Mouse (Mus musculus) cerebellum, adult 18-20 months (tissue): ENCODE results near the gene Ppm1e.
"Not testable (repeated sequence)": the region's sequence is repeated elsewhere in the genome, so short reads cannot be mapped to it uniquely, and the experiment has no call there.

Experiments used
- DNase-seq, 2 experiments: peaks; one replicate each; pipeline ENCODE4 v3.0.0; 2021

The Ppm1e gene

DNA sequence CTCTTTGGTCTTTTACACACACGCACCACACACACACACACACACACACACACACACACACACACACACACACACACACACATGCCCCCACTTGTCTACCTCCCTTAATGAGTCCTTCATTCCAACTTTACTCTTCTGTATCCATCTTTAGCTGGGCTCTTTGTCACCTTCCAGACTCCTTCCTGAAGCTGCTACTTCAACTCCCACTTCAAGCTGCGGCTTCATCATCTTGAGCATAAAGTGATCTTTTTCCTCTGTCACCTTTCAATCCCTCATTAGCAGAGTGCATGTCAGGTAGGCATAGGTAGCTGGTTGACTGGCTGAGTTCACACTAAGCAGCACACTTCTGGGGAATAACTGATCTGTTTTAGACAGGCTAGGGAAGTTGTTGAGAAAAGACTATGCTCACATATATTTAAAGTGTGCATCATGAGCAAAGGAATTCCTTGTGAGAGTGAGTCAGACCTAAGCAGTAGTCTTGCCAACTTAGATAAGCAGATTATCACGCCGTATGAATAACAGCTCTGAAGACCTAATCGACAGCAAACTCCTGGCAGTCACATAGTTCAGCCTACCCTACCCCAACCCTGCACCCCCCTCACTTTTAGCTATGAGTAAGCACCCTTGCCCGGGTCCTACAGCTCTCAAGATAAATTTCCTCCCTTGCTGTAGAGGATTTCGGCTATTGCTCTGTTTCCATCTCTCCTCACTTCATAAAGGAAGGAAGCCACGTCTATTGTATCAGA, 49.3 kb downstream of the Ppm1e start:
- no peak for DNase-seq

DNA sequence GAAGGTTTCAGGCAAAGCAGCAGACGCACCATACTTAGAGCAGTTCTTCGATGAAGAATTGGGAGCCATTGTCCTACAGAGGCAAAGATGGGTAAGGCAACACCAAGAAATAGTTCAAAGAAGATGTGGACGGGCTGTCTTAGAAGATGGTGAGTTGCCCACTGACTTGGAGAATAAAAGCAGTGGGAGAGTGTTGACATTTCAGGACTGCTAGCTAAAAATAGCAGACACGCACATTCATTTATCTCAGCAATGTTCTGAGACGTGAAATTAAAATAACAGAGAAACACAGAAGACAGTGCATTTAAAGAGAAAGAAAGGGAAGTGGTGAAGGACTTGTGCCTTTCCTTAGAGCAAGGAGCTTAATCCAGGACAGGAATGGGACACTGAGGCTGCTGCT, 59.8 kb downstream of the Ppm1e start:
- no peak for DNase-seq

DNA sequence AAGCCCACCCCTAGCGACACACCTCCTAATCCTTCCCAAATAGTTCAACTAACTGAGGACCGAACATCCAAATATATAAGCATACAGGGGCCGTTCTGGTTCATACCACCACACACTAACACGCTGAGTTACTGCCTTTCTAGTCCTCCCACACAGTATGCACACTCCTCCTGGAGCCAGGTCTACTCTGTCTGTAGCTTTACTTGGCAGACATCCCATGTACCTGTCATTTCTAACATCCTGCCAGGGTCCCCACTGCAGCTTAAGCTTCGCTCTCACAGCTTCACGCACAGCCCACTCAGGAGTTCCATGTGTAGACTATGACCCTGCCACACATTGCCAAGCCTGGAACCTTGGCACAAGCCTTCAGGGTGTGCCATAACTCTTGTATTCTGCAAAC, 62.4 kb downstream of the Ppm1e start:
- DNase-seq = no peak

DNA sequence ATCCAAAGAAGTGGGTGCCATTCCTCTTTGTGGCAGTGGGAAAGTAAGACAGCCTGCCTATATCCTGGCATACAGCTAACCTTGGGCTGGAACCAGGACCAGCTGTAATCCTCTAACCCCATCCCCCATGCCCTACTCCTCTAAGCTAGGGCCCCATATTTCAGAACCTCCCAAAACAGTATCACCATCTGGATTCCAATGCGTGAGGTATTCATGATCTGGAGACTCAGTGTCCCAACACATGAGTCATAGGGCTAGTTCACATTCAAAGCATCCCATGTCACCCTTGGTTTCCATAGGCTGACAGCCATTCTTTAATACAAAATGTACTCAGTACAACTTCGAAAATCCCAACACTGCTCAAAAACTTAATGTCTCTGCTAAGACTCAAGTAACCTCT, 63.2 kb downstream of the Ppm1e start:
- DNase-seq = no peak

DNA sequence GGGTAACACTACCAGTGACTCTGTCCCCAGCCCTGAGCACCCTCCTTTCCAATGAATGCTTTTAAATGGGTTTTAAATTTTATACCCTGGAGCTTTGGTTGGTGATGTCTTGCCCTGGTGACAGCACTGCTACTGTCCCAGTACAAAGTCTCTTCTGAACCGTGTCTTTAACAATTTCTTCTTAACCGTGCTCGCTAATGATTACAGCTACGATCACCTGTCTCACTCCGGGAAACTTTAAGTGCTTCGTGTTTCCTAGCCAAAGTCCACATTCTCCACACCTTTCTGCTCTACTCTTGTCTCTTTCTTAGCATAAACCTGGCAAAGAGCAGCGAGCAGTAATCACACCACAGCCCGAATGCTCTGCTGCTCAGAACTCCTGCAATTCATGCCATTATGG, 69.5 kb downstream of the Ppm1e start:
- no peak for DNase-seq

DNA sequence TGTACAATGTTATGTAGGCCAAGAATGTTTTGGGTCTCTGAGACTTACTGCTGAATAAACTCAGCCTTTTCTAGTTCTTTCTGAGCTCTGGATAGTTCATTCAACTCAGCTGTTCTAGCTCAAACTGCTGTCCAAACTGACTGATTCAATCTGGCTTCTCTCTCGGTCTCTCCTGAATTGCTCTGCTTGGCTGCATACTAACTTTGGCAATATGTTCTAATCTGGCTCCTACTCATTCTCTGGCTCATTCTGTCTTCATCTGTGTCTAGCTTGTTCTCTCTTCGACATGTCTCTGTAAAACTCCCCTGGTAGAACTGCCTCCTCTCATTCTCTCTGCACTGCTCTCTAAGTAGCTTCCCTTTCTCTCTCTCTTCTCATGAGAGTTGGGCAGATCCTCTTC, 72.6 kb downstream of the Ppm1e start:
- no peak for DNase-seq

DNA sequence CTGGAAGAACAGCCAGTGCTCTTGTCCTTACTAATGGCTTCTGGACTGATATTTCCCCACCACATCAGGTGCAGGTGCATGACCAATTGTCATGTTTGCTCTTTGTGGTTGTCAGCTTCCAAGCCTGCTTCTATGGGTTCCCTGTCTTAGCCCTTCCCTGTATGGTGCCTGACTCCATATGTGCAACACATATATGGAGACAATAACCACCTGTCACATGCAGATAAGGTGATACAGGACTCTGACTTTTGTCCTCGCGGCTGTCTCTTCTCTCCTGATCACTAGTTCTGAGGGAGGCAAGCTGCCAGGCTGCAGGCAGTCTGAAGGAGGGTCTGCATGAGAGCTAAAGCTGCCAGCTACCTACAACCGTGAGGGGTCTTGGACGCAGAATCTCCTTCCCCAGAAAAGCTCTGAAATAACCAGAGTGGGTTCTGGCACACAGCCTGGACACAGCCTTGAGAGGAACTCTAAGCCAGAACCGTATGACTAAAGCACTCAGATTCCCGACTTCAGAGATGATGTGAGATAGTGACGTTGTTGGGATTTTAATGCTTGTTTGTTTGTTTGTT, 76.8 kb downstream of the Ppm1e start:
- no peak for DNase-seq

DNA sequence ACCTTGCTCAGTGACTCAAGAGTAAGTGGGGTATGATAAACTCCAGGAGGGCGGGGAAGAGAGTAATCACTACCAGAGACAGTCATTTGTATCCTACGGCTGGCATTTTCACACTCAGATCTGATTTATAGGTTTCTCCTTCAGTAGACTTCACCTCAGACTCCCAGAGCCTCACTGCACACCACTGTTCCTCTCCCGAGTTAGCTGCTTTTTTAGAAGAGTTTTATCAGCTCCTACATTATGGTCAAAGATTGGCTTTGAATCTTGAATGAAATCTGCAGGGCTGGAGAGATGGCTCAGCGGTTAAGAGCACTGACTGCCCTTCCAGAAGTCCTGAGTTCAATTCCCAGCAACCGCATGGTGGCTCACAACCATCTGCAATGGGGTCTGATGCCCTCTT, 79.4 kb downstream of the Ppm1e start:
- DNase-seq = no peak

DNA sequence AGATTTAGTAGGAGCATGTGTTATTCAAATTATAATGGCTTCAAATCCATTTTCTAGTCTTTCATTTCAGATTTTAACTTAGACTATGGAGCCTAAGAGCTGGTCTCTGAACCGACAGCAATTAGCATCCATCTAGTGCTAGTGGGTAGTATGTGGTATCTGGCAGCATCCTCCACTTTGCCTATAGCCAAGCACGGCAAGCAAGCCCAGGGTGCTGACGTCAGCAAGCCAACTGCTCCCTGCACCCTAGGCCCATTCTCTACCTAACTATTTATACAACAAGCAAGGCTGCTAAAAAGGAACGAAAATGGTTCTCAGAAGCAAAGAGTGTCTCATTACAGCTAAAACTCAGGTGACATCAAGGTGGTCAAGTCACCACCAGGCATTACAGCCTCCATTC, 80.0 kb downstream of the Ppm1e start:
- DNase-seq = no peak

DNA sequence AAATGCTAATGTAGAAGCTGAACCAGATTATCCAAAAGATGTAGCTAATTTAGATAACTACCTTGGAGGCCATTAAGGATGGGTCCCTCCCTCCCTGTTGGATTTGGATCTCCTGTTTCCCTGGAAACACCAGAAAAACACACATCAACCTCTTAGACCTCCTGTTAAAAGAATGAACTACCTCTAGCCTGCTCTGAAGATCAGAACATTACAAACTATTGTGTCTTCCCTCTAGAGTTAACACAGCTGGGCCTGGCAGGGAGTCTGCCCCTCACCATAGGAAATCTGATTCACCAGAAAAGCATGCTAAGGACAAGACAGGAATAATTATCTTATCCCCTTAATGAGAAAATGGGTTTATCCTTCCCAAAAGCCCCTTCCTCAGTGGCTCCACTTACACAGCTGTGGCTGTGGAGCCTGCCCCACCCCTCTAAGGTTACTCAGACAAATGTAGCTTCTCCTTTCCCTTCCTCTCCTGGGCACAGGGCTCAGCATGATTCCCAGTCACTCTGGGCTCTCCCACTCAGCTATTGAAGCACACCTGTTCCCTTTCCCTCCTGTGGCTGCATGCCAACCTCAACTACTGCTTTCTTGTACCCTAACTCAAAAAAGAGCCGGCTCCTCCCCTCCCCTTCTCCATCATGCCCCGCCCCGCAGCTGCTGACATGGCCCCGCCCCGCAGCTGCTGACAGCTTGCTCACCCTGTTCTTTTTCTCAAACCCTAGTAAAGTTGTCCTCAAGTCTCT, 82.4 kb downstream of the Ppm1e start:
- DNase-seq = no peak

DNA sequence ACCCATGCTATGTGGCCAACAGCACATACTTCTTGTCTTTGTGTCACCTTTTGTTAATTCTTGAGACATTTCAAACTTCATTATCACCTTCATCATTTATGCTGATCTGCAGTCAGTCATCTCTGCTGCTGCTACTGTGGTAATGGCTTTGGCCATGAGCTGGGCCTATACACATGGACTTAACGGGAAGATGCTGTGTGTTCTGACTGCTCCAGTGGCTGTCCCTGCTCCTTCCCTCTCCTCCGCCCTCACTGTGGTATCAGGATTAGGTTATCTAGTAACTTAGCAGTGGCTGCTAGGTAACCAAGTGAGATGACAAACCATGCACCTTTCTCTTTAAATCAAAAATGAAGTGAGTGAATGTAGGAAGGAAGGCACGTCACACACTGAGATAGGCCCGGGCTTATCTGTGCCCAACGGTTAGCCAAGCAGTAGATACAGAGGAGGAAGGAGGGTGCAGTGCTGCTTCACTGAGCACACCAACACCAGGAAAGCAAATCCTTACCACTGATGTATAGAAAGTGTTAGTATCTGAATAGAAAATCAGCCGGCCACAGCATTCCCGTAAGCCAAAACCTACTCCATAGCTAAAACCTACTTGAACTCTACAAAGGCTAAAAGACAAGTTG, 83.3 kb downstream of the Ppm1e start:
- no peak for DNase-seq

DNA sequence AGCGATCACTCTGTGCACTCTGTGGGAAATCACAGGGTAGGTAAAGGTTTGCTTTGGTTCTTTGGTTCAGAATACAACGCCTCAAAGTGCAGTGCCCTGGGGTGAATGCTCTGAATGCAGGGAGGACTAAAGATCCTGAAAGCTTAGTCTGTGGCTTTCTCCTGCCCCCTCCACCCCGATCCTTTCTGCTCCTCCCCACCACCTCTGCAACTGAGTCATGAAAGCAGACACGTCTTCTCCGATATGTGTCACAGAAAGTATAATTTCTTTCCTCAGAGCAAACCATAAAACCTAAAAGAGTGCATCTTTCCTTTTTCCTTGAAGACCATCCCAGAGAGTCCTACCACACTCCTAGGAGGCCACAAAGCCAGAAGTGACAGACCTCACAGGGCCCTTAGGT, 86.1 kb downstream of the Ppm1e start:
- DNase-seq = no peak

DNA sequence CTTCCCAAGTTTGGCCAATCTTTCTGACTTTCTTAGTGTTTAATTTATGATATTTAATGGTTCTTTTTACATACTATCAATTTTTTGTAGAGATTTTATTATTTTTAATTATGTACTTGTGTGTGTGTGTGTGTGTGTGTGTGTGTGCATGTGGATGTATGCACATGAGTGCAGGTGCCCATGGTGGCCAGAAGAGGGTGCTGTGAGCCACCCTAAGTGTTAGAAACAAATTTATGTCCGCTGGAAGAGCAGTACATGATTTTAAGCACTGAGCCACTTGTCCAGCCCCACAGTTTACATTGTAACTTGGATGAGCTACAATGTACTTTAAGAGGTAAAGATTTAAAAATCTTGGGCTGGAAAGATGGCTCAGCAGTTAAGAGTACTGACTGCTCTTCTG, 87.3 kb downstream of the Ppm1e start:
- no peak for DNase-seq

DNA sequence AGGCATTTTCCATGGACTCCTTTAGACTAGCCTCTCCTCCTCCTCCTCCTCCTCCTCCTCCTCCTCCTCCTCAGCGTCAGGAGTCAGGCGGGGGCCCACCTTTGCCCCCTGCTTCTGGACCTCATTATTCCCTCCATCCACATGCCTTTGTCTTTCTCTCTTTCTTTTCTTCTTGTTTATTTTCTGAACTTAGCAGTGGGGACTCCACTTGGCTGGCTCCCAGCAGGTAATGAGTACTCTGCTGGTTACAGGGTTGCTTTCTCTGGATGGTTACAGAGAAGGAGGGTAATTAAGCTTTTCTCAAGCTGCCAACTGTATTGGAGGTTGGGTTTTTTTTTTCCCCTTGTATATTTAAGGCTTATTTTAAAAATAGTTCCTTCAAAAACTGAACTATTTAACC, 87.9 kb downstream of the Ppm1e start:
- no peak for DNase-seq

DNA sequence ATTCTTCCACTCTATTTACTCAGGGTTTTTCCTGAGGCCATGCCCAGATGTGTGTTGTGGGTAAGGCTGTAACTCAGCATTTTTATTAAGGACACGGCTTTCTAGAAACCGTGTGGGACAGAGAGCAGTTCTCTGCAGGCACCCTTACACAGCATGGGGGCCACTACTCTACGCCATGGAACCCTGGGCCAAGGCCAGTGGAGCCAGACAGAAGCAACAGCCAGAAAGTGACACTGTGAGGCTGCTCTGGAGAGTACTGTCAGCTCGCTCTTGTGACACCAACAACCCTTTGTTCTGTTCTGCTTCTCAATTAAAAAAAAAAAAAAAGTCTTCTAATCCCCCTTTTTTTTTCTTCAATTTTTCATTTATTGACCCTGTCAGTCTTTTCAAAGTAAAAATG, 88.4 kb downstream of the Ppm1e start:
- no peak for DNase-seq

DNA sequence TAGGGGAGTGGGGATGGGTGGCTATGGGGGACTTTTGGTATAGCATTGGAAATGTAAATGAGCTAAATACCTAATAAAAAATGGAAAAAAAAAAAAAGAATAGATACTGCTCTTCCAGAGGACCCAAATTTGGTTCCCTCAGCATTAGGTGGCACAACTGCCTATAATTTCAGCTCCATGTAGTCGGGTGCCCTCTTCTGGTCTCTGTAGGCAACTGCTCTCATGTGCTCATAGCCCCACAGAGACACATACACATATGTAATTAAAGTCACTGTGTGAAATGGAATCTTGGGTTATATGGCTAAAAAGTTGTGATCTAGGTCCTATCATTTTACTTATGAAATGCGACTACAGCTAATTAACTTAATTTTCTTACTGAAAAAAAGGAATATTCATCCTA, 90.0 kb downstream of the Ppm1e start:
- DNase-seq = no peak

DNA sequence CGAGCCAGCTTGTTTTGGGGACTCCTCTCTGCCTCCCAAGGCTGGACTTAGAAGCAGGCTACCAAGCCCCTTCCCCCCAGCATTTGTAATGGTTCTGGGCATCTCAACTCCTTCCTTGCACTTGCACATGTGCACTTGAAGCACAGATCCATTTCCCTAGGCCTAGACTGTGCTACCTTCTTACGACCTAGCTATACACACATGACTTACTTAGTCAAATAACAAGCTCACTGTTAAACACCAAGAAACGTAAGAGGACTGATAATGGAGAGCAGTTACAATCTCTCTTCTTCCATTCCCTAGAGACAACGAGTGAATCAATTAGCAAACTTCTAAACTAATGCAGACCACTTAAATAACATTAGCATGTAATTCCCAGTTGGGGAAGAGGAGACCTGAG, 92.6 kb downstream of the Ppm1e start:
- no peak for DNase-seq

DNA sequence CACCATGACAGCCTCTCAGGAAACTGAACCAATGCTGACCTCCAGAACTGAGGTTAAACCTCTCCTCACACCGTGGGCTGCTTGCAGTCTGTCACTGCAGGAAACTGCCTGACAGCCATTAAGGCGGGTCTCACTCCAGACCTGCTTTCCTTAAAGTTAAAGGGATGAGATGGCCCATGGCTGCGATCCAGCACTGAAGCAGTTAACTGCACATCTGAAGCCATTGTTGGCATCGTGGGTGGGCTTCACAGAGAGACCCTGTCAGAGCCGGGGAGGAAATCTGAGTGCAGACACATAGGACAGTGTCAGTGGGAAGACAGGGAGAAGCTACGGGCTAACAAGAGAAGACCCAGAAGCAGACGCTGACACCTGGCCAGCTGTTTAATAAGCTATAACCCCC, 94.9 kb downstream of the Ppm1e start:
- no peak for DNase-seq

DNA sequence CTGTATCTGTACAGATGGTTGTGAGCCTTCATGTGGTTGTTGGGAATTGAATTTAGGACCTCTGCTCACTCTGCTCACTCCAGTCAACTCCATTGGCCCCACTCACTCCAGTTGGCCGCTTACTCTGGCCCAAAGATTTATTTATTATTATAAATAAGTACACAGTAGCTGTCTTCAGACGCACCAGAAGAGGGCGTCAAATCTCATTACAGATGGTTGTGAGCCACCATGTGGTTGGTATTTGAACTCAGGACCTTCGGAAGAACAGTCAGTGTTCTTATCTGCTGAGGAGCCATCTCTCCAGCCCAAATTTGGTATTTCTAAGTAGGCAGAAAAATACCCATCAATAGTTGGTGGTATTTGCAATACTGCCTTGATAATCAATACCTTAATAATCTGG, 97.1 kb downstream of the Ppm1e start:
- DNase-seq = not testable (repeated sequence)

DNA sequence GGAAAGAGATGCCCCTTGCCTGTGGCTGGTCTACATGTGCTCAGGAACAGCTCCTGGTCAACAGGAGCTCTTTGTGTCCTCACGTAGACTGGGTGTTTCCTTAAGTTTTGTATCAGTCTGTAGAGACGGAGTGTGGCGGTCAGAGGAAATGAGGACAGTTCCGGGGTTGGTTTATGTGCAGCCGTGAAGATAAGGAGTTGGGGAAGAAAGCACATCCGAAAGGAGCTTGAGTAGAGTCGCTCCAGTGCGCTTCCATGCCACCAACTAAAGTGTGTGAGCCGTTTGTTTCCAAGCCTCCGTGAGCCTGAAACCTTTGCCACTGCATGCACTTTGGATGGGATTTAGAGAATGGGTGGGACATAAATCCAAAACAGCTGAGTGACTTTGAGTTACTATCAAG, 99.0 kb downstream of the Ppm1e start:
- no peak for DNase-seq

DNA sequence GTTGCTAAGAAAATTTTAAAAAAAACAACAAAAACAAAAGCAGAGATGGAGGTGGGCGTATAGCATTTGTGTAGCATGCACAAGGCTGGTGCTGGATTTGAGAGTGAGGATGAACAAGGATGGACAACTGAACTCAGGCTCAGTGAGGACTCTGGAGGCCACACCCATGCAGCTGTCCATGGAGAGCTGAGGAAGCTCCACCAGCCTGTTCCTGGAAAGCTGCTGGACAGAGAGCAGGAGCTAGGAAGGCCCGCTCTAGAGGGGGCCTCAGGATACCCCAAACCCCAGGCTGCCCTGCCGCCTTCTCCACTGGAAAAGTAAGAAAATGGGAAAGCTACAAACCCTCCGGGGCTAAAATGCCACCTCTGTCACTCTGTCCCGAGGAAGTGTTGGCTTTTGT, 101.5 kb downstream of the Ppm1e start:
- no peak for DNase-seq

DNA sequence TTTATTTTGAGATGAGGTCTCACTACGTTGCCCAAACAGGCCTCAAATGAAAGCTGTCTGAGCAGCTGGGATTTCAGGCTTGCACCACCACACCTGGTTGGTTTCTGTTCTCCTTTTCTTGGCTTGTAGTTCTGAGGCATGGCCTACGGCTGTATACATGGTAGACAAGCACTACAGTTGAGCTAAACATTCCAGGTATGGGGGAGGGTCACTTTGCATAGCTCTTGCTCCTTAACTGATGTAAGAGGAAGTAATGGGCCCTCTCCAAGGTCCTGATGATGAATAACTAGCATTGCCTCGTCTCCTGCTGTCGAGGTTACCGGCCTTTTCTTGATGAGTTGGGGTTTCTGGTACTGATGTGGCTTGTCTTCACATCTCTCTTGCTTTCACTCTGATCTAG, 104.7 kb downstream of the Ppm1e start:
- no peak for DNase-seq

DNA sequence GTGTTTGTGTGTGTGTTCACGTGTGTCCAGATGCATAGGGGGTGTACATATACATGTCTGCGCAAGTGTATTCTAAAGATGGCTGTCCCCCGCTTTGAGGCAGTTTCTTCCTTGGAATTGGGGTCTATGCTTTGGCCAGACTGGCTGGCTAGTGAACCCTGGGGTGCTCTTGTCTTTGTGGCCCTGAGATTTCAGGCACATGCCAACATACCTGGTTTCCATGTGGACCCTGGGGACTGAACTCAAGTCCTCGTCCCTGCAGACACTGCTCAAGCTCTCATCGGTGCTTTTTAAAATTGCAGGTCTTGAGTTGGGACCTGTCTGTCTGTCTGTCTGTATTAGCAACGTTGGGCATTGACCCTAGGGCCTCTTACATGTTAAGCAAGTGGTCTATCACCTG, 105.5 kb downstream of the Ppm1e start:
- no peak for DNase-seq

DNA sequence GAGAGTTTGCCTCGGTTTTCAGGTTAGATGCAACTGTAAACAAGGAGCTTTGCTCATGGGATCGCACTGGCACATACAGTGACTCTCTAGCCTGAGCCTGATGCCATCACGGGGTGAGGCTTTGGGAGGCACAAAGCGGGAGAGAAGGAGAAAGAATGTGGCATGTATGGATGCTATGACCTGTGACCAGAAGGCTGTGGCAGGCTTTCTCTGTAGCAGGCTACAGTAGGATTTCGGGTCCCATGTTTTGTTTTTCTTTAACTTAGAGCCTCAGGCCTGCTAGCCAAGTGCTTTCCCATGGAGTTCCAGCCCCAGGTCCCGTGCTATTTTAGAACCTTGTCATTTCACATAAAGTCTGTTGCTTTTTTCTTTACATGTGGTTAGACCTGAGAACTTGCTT, 108.7 kb downstream of the Ppm1e start:
- no peak for DNase-seq
